Mouse (Mus musculus) heart, embryonic 16.5 days (tissue): ENCODE data around the gene Synpr. TPM values are rescaled to one million over a fixed set of nuclear protein-coding genes. Genes with fewer than 3 reads are reported as not detected.

ENCODE experiments used
- ATAC-seq: fragments of 200-750 bp; cut with Nextera tagmentation; replicated peaks from 2 replicates; pipeline ENCODE4 v1.8.0; 2017; ENCODE audit warnings: moderate number of reproducible peaks; ENCODE audit not compliant: insufficient read depth, low FRiP score; ENCODE audit errors: extremely low read depth
- H3K27ac ChIP-seq: fragments of 300-500 bp; sonication (generic); 2 replicates; pipeline ENCODE4 v1.5.1; 2014; ENCODE audit warnings: mild to moderate bottlenecking, low read length, control low read depth, moderate library complexity
- H3K27me3 ChIP-seq: fragments of 300-500 bp; sonication (generic); 2 replicates; pipeline ENCODE4 v1.6.1; 2014; ENCODE audit warnings: low read length, mixed read lengths; ENCODE audit not compliant: control insufficient read depth, insufficient read depth
- H3K36me3 ChIP-seq: fragments of 300-500 bp; sonication (generic); 2 replicates; pipeline ENCODE4 v1.6.1; 2014; ENCODE audit not compliant: control insufficient read depth, insufficient read depth
- H3K4me1 ChIP-seq: fragments of 300-500 bp; sonication (generic); 2 replicates; pipeline ENCODE4 v1.6.1; 2014; ENCODE audit warnings: low read length, mixed read lengths; ENCODE audit not compliant: control insufficient read depth, insufficient read depth
- H3K4me2 ChIP-seq: fragments of 300-500 bp; sonication (generic); 2 replicates; pipeline ENCODE4 v1.6.1; 2014; ENCODE audit warnings: low read depth, mild to moderate bottlenecking, control low read depth, low read length
- H3K4me3 ChIP-seq: fragments of 300-500 bp; sonication (generic); 2 replicates; pipeline ENCODE4 v1.5.1; 2014; ENCODE audit warnings: mild to moderate bottlenecking, control low read depth, low read length
- H3K9ac ChIP-seq: fragments of 300-500 bp; sonication (generic); 2 replicates; pipeline ENCODE4 v1.6.1; 2014; ENCODE audit warnings: low read length, control low read depth
- H3K9me3 ChIP-seq: fragments of 300-500 bp; sonication (generic); replicated peaks from 2 replicates; pipeline ENCODE4 v1.6.1; 2016; ENCODE audit warnings: low read length; ENCODE audit not compliant: control insufficient read depth
- WGBS: fragments of 180-500 bp; shearing (Covaris S2); extraction: QIAGEN DNeasy Blood & Tissue Kit; methylation state at CpG from one replicate; pipeline ENCODE4 v1.1.7; 2014; 5-methylcytosine and 5-hydroxymethylcytosine counted together
- polyA plus RNA-seq: library from polyadenylated mRNA; unstranded; fragments of >200 nt; fragmentation: Nextera tagmentation; extraction: Ambion mirVana; gene quantifications from 2 replicates; pipeline ENCODE4 v1.2.1, GENCODE M21; 2015

The Synpr gene
- polyA plus RNA-seq, 1 experiment from 2014 or later: 1.9 TPM

- Histone ChIP-seq H3K36me3 (no peaks in the 10 kb centered on the region), H3K4me1 (no peaks in the 10 kb centered on the region), H3K27me3 (no peaks in the 10 kb centered on the region), H3K9me3 (no peaks in the 10 kb centered on the region), H3K9ac (no peak overlapping the region), H3K27ac (no peak overlapping the region), H3K4me3 (no peak overlapping the region), H3K4me2 (no peak overlapping the region)
- no peak for ATAC-seq
- WGBS: 43% methylated on average over 6 of the region's 6 CpGs
These were observed 311.7 kb downstream of the Synpr start for GRCm38 (mm10) chr14:13596251-13596650.

GRCm38 (mm10) chr14:13597204-13597603, 312.6 kb downstream of the Synpr start:
- Histone ChIP-seq H3K36me3 (no peaks in the 10 kb centered on the region), H3K27me3 (no peaks in the 10 kb centered on the region), H3K4me2 (no peak overlapping the region), H3K9me3 (no peaks in the 10 kb centered on the region), H3K4me1 (no peaks in the 10 kb centered on the region), H3K9ac (no peak overlapping the region), H3K4me3 (no peak overlapping the region), H3K27ac (no peak overlapping the region)
- 67% methylated on average over 2 of the region's 2 CpGs for WGBS
- no peak for ATAC-seq

- no peak overlapping the region for H3K27ac ChIP-seq
- H3K4me1 ChIP-seq: no peaks in the 10 kb centered on the region
- H3K9me3 ChIP-seq: no peaks in the 10 kb centered on the region
- H3K4me3 ChIP-seq: no peak overlapping the region
- H3K27me3 ChIP-seq: no peaks in the 10 kb centered on the region
- ATAC-seq: no peak
- H3K36me3 ChIP-seq: no peaks in the 10 kb centered on the region
- WGBS: 48% methylated on average over 2 of the region's 2 CpGs
- H3K4me2 ChIP-seq: no peak overlapping the region
- H3K9ac ChIP-seq: no peak overlapping the region
These were observed 336.0 kb downstream of the Synpr start for GRCm38 (mm10) chr14:13620531-13620930.

- no peak overlapping the region for H3K9ac ChIP-seq
- no peaks in the 10 kb centered on the region for H3K4me1 ChIP-seq
- no peak overlapping the region for H3K27ac ChIP-seq
- WGBS: 89% methylated on average over 1 of the region's 1 CpGs
- no peaks in the 10 kb centered on the region for H3K27me3 ChIP-seq
- H3K4me3 ChIP-seq: no peak overlapping the region
- H3K9me3 ChIP-seq: no peaks in the 10 kb centered on the region
- H3K36me3 ChIP-seq: no peaks in the 10 kb centered on the region
- no peak overlapping the region for H3K4me2 ChIP-seq
- no peak for ATAC-seq
These were observed 365.3 kb downstream of the Synpr start for GRCm38 (mm10) chr14:13649865-13650264.

GRCm38 (mm10) chr14:13651039-13651438, 366.5 kb downstream of the Synpr start:
- ATAC-seq: no peak
- Histone ChIP-seq H3K4me1 (no peaks in the 10 kb centered on the region), H3K9me3 (no peaks in the 10 kb centered on the region), H3K4me2 (no peak overlapping the region), H3K4me3 (no peak overlapping the region), H3K27me3 (no peaks in the 10 kb centered on the region), H3K9ac (no peak overlapping the region), H3K27ac (no peak overlapping the region), H3K36me3 (no peaks in the 10 kb centered on the region)
- 67% methylated on average over 1 of the region's 1 CpGs for WGBS

GRCm38 (mm10) chr14:13651541-13652298, 367.1 kb downstream of the Synpr start:
- Histone ChIP-seq H3K4me3 (no peak overlapping the region), H3K9ac (no peak overlapping the region), H3K36me3 (no peaks in the 10 kb centered on the region), H3K4me1 (no peaks in the 10 kb centered on the region), H3K9me3 (no peaks in the 10 kb centered on the region), H3K27me3 (no peaks in the 10 kb centered on the region), H3K27ac (no peak overlapping the region), H3K4me2 (no peak overlapping the region)
- 75% methylated on average over 2 of the region's 2 CpGs for WGBS
- ATAC-seq: no peak
